Mouse (Mus musculus): ENCODE results near the gene Traip.
"Not testable (repeated sequence)": the region's sequence is repeated elsewhere in the genome, so short reads cannot be mapped to it uniquely, and the experiment has no call there.

The Traip gene

DNA sequence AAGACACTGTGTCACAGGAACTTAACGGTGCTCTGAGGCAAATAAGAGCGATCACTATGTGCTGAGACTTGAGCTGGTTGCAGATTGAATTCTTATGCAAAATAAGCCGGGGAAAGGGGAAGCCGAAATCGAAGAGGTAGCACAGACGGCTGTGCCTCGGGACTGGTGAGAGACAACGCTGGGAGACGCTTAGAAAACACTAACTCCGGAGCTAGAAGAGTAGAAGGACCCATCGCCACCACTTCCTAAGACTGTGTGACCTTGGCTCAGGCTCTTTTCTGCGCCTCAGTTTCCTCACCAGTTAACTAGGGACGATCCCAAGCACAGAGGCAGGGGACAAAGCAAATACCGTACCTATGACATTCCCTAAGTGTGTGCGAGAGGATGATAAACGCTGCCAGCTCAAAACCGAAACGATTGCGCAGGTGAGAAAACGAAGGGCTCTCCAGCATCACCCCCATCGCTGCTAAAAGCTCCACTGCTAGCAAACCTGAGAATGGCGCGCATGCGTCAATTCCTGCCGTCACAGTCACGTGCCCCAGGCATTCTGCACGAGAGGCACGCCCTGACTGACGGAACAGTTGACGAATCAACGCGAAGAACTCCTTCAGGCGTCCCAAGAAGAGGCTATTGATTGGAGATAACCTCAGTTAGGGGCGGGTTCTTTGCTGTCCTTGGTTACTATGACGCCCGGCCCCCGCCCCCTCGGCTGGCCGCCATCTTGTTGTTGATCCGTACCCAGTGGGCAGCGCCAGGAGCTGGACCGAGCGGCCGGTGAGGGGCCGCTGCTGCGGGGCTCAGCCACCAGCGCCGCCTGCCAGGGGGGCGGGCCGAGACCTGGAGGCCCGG, 52.2 kb downstream of the Traip start, which contains the start of gene Ip6k1:
Gene Ip6k1 (plus strand): TSS at position 580 of the 849 bp plus-strand sequence.
- peak; percentile 100 for DNase-seq (ENCODE audit: low spot score)

- peak; percentile 42 for DNase-seq (ENCODE audit: low spot score)
These were observed 53.0 kb downstream of the Traip start for GRCm38 (mm10) chr9:108002778-108003530.

- no peak for DNase-seq (ENCODE audit: low spot score)
These were observed 53.6 kb downstream of the Traip start for GRCm38 (mm10) chr9:108003531-108003890.

- no peak for DNase-seq (ENCODE audit: low spot score)
These were observed 58.1 kb downstream of the Traip start for GRCm38 (mm10) chr9:108008041-108008440.

GRCm38 (mm10) chr9:108010385-108010784, 60.4 kb downstream of the Traip start:
- no peak for DNase-seq (ENCODE audit: low spot score)

DNA sequence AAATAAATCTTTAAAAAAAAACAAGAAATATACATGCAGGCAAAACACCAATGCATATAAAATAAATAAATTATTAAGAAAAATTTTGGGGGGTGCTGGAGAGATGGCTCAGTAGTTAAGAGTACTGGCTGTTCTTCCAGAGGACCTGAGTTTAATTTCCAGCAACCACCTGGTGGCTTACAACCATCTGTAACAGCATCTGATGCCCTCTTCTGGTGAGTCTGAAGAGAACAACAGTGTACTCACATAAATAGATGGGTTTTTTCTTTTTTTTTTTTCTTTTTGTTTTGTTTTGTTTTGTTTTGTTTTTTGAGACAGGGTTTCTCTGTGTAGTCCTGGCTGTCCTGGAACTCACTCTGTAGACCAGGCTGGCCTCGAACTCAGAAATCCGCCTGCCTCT, 63.6 kb downstream of the Traip start:
- DNase-seq (ENCODE audit: low spot score) = not testable (repeated sequence)

DNA sequence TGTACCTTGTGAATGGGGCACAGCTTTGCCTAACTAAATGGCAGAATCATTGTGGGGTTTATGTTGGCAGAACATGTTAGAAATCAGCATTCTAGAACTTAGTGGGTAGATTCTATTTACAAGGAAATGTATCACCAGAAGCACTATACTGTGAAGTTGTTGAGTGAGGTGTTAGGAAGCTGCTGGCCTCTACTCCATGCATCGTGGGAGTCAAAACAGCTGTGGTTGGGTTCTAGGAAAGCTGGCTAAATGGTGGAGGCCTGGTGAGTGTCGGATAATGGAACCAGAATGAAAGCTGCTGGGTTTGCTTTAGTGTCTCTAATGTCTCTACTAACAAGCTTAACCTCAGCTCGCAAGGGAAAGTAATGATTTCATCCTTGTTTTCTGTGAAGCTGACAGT, 67.2 kb downstream of the Traip start:
- no peak for DNase-seq (ENCODE audit: low spot score)

GRCm38 (mm10) chr9:108020741-108021140, 70.8 kb downstream of the Traip start:
- no peak for DNase-seq (ENCODE audit: low spot score)

Measured in ovary, postnatal 14 days (tissue).